18 mouse cellular contexts compared by ENCODE assay signal in the genomic region with DNA sequence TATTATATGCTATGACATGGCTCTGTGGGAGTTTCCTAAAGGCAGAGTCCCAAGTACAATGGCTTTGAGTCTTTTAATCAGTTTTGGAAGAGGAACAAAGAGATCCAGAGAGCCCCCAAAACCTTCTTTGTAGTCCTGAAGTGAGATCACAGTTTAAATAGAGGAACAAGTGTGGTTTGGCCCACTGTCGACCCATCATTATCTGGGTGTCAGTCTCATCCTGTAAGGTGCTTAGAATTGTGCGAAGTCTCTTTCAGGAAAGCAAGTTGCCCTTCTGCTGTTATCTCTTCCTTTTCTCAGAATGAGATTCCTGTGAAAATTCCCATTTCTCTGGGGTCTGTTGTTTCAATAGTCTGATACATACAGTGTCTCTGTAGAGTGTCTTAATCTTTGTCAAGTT.
DNase-seq lines count a peak whose midpoint lies in the region; ATAC-seq and TF ChIP-seq lines count a peak whose summit lies in the region.
"Had no signal": no experiment of that assay in that cellular context is flagged by ENCODE, and none has a peak within 500 bp of the region (broad histone marks: within the 10 kb centered on the region; RNA-seq: fewer than 3 reads in every experiment).

No protein-coding gene starts in this region.

- no peak for TF ChIP-seq CTCF in forebrain, postnatal 0 days (IDR thresholded peaks at IDR 0.05; ENCODE audit: low read depth)
- TF ChIP-seq CTCF in hindbrain, postnatal 0 days (IDR thresholded peaks at IDR 0.05; ENCODE audit: low read depth): no peak

- no peak for DNase-seq in forebrain, postnatal 0 days
- no peak for DNase-seq in hindbrain, postnatal 0 days (ENCODE audit: low spot score)
- no peak for DNase-seq in hindbrain, embryonic 10.5 days (ENCODE audit: low spot score)
- peak; percentile 14 for DNase-seq in 416B (ENCODE audit: low read depth)
- no peak for DNase-seq in lung, postnatal 36 days
- DNase-seq: adrenal gland, postnatal 10 days; cerebellum, adult 11 months; cerebellum, adult 8-10 months; cerebellum, postnatal 14 days; gastrocnemius, postnatal 14 days; heart, postnatal 4 days had no signal

- WGBS in forebrain, embryonic 13.5 days: 78% methylated on average over 2 of the region's 2 CpGs
- 54% methylated on average over 2 of the region's 2 CpGs for WGBS in forebrain, postnatal 0 days
- 79% methylated on average over 2 of the region's 2 CpGs for WGBS in hindbrain, postnatal 0 days
- WGBS in hindbrain, embryonic 10.5 days: 74% methylated on average over 2 of the region's 2 CpGs

- no peak overlapping the region for H3K4me3 ChIP-seq in forebrain, embryonic 13.5 days
- H3K4me3 ChIP-seq in forebrain, postnatal 0 days (ENCODE audit: low read depth, low read length): no peak overlapping the region
- H3K4me3 ChIP-seq in hindbrain, postnatal 0 days (ENCODE audit: low read length): no peak overlapping the region
- H3K4me3 ChIP-seq in hindbrain, embryonic 10.5 days: no peak overlapping the region
- H3K4me3 ChIP-seq: embryonic facial prominence, embryonic 12.5 days; heart, embryonic 10.5 days; hindbrain, embryonic 13.5 days; intestine, embryonic 15.5 days had no signal

- no peaks in the 10 kb centered on the region for H3K9me3 ChIP-seq in forebrain, embryonic 13.5 days (replicated peaks)
- no peaks in the 10 kb centered on the region for H3K9me3 ChIP-seq in forebrain, postnatal 0 days (ENCODE audit: low read length)
- H3K9me3 ChIP-seq in hindbrain, postnatal 0 days (ENCODE audit: low read length): no peaks in the 10 kb centered on the region
- no peaks in the 10 kb centered on the region for H3K9me3 ChIP-seq in hindbrain, embryonic 10.5 days
- H3K9me3 ChIP-seq: embryonic facial prominence, embryonic 12.5 days; heart, embryonic 10.5 days; hindbrain, embryonic 13.5 days; intestine, embryonic 15.5 days had no signal

- peak overlapping the region; percentile 51; the same call in 1 of the 2 replicates for H3K27ac ChIP-seq in forebrain, embryonic 13.5 days
- no peak overlapping the region for H3K27ac ChIP-seq in forebrain, postnatal 0 days (ENCODE audit: low read depth, low read length)
- 0 out of 2 replicates have a peak overlapping the region, but pooled peaks have one; percentile 11 for H3K27ac ChIP-seq in hindbrain, postnatal 0 days
- H3K27ac ChIP-seq in hindbrain, embryonic 10.5 days: no peak overlapping the region
- H3K27ac ChIP-seq: embryonic facial prominence, embryonic 12.5 days; heart, embryonic 10.5 days; hindbrain, embryonic 13.5 days; intestine, embryonic 15.5 days had no signal

- H3K9ac ChIP-seq in forebrain, embryonic 13.5 days: no peak overlapping the region
- H3K9ac ChIP-seq in forebrain, postnatal 0 days: no peak overlapping the region
- no peak overlapping the region for H3K9ac ChIP-seq in hindbrain, postnatal 0 days (replicated peaks; ENCODE audit: low read length)
- H3K9ac ChIP-seq: embryonic facial prominence, embryonic 12.5 days; hindbrain, embryonic 13.5 days; intestine, embryonic 15.5 days had no signal

- H3K4me2 ChIP-seq in forebrain, embryonic 13.5 days: no peak overlapping the region
- H3K4me2 ChIP-seq in forebrain, postnatal 0 days (ENCODE audit: low read depth): no peak overlapping the region
- H3K4me2 ChIP-seq in hindbrain, postnatal 0 days (ENCODE audit: low read depth, low read length): no peak overlapping the region
- H3K4me2 ChIP-seq: embryonic facial prominence, embryonic 12.5 days; hindbrain, embryonic 13.5 days; intestine, embryonic 15.5 days had no signal

- H3K27me3 ChIP-seq in forebrain, embryonic 13.5 days: no peaks in the 10 kb centered on the region
- H3K27me3 ChIP-seq in forebrain, postnatal 0 days (ENCODE audit: insufficient read depth, low read length): no peaks in the 10 kb centered on the region
- H3K27me3 ChIP-seq in hindbrain, postnatal 0 days (ENCODE audit: insufficient read depth, low read length): no peaks in the 10 kb centered on the region
- no peaks in the 10 kb centered on the region for H3K27me3 ChIP-seq in hindbrain, embryonic 10.5 days (ENCODE audit: insufficient read depth, poor library complexity, severe bottlenecking)
- H3K27me3 ChIP-seq: embryonic facial prominence, embryonic 12.5 days; hindbrain, embryonic 13.5 days; intestine, embryonic 15.5 days had no signal

- ATAC-seq in forebrain, embryonic 13.5 days: no peak
- ATAC-seq in forebrain, postnatal 0 days: no peak
- ATAC-seq in hindbrain, postnatal 0 days: no peak
- peak; percentile 44; the same call in 1 of the 2 replicates for ATAC-seq in granulocyte monocyte progenitor cell, adult 5-6 weeks (replicated peaks; ENCODE audit: poor library complexity, severe bottlenecking)
- ATAC-seq: forebrain, embryonic 16.5 days; intestine, embryonic 15.5 days had no signal

- no peaks in the 10 kb centered on the region for H3K4me1 ChIP-seq in forebrain, embryonic 13.5 days
- H3K4me1 ChIP-seq in forebrain, postnatal 0 days (ENCODE audit: insufficient read depth): no peaks in the 10 kb centered on the region
- no peaks in the 10 kb centered on the region for H3K4me1 ChIP-seq in hindbrain, postnatal 0 days (ENCODE audit: insufficient read depth, low read length)
- no peaks in the 10 kb centered on the region for H3K4me1 ChIP-seq in hindbrain, embryonic 10.5 days (replicated peaks)
- H3K4me1 ChIP-seq: embryonic facial prominence, embryonic 12.5 days; heart, embryonic 10.5 days; hindbrain, embryonic 13.5 days; intestine, embryonic 15.5 days had no signal

- peaks cover 72% of the 10 kb centered on the region for H3K36me3 ChIP-seq in forebrain, embryonic 13.5 days (ENCODE audit: poor library complexity, severe bottlenecking)
- H3K36me3 ChIP-seq in forebrain, postnatal 0 days (ENCODE audit: insufficient read depth): peaks cover 26% of the 10 kb centered on the region
- H3K36me3 ChIP-seq in hindbrain, postnatal 0 days (ENCODE audit: insufficient read depth, low read length): peaks cover 29% of the 10 kb centered on the region
- H3K36me3 ChIP-seq in hindbrain, embryonic 10.5 days: peaks cover 97% of the 10 kb centered on the region
- H3K36me3 ChIP-seq: intestine, embryonic 15.5 days had no signal

Comparison
In these comparisons a context has a peak if more than half of its experiments do, and no peak if none do; other contexts are left out.
1. H3K27ac ChIP-seq: peak in forebrain, embryonic 13.5 days (single experiment) and hindbrain, postnatal 0 days (single experiment); none in forebrain, postnatal 0 days (single experiment) and hindbrain, embryonic 10.5 days (single experiment).